Comparison of ENCODE assay signal across 13 mouse cellular contexts in genomic region chr7:63660261-63660660, GRCm38 (mm10).
"Had no signal": no experiment of that assay in that cellular context is flagged by ENCODE, and none has a peak within 500 bp of the region (broad histone marks: within the 10 kb centered on the region; RNA-seq: fewer than 3 reads in every experiment).

No protein-coding gene starts in this region.

- H3K9me3 ChIP-seq: kidney, embryonic 15.5 days; liver, embryonic 15.5 days; midbrain, embryonic 13.5 days had no signal

- DNase-seq: kidney, adult 2 months; kidney, postnatal 14 days; left cerebral cortex, postnatal 4 days; lung, adult 2 months; lung, postnatal 36 days; right cerebral cortex, postnatal 25 days; thymus, postnatal 36 days had no signal

- H3K27ac ChIP-seq: kidney, embryonic 15.5 days; limb, embryonic 13.5 days; liver, embryonic 15.5 days; midbrain, embryonic 13.5 days had no signal

- H3K9ac ChIP-seq: kidney, embryonic 15.5 days; limb, embryonic 13.5 days; liver, embryonic 15.5 days; midbrain, embryonic 13.5 days had no signal

- ATAC-seq: lung, postnatal 0 days; midbrain, embryonic 13.5 days had no signal

- H3K36me3 ChIP-seq: kidney, embryonic 15.5 days; limb, embryonic 13.5 days; liver, embryonic 15.5 days; midbrain, embryonic 13.5 days had no signal

- H3K4me2 ChIP-seq: kidney, embryonic 15.5 days; limb, embryonic 13.5 days; liver, embryonic 11.5 days; liver, embryonic 15.5 days; midbrain, embryonic 13.5 days had no signal

- H3K27me3 ChIP-seq: kidney, embryonic 15.5 days; limb, embryonic 13.5 days; liver, embryonic 15.5 days; midbrain, embryonic 13.5 days had no signal

- H3K4me1 ChIP-seq: kidney, embryonic 15.5 days; limb, embryonic 13.5 days; liver, embryonic 15.5 days; midbrain, embryonic 13.5 days had no signal

- H3K4me3 ChIP-seq: kidney, embryonic 15.5 days; limb, embryonic 13.5 days; liver, embryonic 15.5 days; midbrain, embryonic 13.5 days had no signal
